Mouse (Mus musculus) urinary bladder, postnatal 10 days (tissue): Measurements from ENCODE around the gene Wnt8b.

Source experiments
- DNase-seq: peaks from one replicate; pipeline ENCODE4 v3.0.0; 2022; ENCODE audit warnings: low spot score

Gene Wnt8b

DNA sequence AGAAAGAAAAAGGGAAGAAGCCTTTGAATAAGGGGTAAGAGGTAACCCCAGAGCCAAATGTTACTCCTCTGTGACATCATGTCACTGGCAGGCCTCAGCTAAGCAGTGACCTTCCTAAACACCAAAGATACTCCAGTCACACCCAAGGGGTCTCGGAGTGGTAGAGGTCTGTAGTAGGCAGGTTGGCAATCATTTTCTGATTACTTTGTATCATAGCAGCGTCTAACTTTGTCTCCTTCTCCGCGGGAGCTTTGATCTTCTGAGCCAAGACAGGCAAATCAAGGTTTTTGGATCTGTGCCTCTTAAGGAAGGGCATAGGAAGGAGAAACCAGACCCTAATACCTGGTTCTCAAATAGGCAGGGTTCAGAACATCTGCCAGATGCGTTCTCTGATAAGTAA lies 19.3 kb downstream of the Wnt8b start:
- DNase-seq: no peak

DNA sequence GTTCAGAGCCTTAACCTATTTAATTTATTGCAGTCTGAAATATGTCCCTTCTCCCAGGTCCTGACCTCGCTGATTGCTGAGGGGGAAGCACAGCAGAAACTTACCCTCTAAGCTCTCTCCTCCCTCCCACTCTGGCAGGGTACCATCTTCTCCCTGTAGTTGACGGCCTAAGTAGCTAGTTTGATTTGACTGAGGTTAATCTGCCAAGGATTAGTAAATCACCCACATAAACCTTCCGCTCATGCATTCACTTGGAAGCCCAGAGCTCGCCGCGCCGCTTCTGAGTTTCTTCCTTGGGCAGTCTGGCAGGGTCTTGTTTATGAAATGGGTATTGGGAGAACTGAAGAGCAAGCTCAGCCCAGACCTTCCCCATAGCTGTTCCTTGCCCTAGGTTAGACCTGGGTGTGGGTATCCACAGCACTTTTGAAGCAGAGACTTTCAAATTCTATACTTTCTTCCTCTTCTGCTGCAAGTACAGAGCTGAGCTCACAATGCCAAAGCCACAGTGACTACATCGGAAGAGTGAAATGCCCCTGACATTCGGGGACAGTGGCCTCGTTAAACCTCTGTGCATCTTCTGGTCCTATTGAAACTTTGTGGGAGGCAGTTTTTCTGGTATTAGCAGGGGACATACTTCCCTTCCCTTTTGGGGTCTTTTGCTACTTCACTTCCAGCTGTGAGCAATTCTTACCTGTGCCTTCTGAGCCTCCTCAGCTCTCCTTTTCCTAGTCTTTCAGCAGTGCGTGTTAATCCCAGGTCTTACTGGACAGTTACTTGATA lies 20.0 kb downstream of the Wnt8b start:
- DNase-seq: no peak

DNA sequence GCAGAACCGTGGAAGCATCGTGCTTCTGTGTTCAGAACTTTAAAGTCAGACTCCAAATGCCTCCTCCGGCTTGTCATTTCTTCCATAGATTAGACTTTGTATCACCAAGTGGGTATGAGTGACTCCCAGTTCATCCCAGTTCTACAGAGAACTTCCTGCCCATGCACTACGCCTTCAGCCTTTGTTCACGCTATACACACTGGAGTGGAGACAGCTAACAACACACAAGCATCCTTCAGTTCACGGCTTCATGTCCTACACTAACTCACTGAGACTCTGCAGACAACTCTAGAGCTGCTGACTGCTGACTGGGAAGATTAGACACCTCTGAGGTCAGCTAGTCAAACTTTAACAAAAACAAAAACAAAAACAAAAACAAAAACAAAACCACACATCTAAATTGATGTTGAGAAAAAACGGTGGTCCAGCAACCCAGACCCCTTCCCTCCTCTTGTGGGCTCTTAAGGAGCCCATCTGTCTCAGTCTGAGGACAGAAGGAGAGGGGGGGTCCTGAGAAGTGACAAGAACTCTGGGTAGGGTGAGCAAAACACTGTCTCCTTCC lies 20.7 kb downstream of the Wnt8b start:
- DNase-seq: no peak

DNA sequence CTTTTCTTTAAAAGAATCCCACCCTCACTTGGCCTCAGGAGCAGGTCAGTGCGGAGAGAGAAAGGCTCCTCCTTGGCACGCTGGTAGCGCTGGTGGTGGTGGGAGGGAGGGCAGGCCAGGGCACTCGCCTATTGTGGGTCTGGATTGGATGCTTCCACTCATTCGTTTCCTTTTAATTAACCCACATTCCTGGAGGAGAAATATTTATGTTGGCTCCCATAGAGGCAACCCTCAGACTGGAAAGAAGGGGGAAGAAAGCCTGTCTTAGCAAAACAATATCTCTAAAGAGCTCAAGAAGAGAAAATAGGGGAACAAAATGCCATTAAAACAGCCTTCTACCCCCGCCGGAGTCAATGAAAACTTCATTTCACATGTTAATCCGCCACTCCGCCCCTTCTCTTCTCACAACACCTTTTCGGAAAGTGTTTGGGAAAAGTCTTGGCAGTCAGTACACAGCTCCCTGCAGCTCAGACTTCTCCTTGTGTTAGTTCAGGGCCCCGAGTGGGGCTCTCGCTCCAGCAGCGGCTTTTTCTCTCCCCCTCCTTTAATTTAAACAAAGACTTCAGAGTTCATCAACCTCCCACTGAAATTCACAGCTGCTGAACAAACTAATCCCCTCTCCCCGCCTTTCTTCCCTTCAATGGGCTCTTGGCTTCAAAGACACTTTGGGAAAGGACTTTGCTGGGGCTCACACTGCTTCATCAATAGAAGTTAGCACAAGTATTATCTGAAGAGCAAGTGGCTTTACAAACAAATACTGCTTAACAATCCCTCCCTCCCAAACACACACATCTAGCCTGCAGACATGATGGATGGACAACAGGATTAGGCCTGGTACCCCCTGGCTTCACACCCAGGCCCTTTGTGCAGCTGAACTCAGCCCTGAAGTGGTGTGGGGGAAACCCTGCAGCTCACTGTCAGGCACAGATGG lies 21.5 kb downstream of the Wnt8b start:
- no peak for DNase-seq

DNA sequence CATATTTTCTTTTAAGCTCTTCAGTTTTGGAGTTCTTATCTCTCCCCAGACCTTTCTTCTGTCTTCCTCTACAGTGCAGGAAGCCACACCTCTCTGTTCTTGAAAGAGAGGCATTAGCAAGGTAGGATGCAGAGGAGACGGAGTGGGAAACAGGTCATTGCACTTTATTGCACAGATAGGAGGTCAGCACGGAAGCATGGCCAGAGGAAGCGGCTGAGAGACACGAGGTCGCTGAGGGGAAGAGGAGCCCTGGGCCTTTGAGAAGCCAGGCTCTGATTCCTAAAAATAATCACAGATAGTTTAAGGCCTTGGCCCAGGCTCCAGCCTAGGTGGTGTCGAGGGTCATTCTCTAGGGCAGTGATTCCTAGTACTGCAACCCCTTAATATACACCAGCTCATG lies 22.5 kb downstream of the Wnt8b start:
- DNase-seq: no peak

DNA sequence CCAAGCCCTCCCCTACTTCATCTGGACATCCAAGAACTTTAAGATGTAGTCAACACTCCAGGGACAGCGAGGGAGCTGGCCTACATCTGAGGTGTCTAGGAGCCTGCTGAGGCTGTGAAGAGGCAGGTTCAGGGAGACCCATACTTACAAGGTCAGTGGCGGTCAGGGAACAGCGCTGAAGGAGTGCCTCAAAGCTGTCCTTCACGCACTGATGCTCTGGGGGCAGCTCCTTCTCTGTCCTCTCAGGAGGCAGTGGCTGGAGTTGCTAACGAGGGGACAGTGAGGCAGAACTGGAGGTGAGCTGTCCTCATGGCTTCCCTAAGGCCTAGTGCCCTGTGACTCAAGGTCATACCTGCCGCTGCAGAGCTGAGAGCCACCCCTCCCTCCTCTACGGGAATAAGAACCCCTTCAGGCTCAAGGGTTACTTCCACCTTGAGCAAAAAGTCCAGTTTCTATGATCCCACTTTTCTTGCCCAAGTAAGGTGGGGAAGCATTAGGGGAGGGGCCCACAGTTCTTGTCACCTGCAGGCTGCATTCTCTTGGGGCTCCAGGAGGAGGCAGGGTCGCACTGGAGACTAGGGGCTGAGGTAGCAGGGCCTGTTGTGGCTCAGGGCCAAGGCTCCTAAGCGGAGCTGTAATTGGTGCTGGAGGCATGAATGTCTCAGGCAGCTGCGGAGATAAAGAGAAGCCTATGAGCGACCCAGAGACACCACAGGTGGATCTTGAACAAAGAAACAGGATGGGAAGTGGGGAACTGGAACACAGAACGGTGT lies 24.9 kb downstream of the Wnt8b start:
- no peak for DNase-seq

DNA sequence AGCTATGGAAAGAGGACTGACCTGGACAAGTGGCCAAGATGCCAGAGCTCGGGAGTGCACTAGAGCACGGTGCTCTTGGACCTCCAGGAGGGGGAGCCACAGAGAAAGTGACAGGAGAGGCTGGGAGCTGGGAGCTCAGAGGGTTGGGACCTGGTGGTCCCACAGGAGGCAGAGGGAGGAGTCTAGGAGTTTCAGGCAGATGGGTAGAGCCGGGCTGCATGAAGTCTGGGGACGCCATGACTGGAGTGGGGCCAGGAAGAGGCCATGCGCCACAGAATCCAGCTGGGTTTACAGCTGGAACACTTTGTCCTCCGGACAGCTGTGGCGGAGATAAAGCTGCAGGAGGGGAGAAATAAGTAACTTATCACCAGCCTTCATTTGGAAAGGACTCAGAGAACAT lies 25.9 kb downstream of the Wnt8b start:
- no peak for DNase-seq

DNA sequence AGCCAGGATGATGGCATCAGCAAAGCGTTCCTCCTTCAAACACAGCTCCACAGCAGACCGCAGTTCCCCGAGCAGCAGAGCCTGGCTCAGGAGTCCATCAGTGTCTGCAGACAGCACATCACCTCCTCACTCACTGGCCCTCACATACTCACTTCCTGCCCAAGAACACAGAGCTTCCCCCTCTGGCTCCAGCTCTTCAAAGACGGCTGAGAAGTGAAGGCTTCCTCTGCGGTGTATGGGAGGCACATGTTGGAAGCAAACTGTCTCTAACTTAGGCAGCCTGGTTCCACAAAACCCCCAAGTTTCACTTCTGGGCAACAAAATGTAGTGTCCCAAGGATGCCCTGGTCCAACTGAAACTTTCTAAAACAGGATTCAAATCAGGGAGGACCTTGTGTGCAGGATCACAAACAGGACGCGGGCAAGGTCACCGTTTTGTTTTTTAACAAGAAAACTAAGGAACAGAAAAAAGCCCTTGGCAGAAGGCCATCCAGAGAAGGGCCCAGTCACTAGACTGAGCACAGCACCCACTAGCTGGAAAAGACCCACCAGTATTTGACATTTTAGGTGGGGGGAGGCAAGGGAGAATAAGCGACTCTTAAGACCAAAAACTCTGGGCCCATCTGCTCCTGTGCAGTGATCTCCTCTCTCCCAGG lies 32.4 kb downstream of the Wnt8b start:
- DNase-seq: no peak

DNA sequence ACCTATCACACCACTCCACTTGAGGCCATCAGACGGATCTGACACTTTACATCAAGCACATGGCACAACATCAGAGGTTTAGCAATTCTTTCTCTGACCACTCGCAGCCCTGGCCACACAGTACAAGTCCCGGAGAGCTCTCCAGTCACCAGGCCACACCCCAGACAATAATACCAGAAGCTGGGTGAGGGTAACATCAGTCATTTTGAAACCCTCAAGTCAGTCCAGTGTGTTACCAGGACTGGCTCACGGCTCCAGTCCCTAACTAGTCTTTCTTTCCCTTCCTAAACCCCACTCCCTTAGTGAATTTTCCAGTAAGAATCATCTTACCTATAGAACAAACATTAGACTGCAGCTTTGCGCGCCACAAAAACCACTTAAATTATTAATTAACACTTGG lies 36.7 kb downstream of the Wnt8b start:
- no peak for DNase-seq

DNA sequence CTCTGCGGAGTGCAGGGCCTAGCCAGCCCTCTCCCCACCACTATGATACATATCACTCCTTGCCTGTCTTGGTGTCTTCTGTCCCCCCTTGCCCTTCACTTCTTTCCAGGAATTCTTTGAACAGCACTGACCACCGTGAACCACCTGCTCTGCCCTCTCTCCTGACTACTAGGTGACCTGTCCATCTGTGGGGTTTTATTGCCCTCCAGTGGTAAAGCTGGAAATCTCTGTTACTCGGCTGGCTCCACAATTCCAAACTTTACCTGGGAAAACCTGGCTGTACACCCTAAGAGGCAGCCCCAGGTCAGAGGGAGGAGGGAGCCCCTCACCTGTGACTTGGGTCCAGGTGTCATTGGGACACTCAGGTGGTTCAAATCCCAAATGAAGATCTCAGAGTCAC lies 42.1 kb downstream of the Wnt8b start:
- DNase-seq: no peak

DNA sequence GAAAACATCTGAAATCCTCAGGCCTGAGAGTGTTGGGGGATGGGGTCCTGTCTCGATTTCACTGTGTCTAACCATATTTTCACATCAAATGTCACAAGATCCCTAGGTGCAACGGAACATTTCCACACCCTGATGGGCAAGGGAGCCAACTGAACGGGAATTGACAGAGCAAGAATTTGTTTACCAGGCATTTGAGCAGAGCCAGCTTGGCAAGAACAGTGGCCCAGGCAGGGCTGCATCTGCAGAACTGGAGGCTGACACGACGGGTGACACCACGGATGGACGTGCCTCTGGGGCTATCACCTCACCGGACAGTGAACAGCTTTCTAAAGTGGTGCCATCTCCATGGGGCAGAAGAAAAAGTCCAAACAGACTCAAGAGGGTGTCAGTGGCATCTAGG lies 44.1 kb downstream of the Wnt8b start:
- no peak for DNase-seq

DNA sequence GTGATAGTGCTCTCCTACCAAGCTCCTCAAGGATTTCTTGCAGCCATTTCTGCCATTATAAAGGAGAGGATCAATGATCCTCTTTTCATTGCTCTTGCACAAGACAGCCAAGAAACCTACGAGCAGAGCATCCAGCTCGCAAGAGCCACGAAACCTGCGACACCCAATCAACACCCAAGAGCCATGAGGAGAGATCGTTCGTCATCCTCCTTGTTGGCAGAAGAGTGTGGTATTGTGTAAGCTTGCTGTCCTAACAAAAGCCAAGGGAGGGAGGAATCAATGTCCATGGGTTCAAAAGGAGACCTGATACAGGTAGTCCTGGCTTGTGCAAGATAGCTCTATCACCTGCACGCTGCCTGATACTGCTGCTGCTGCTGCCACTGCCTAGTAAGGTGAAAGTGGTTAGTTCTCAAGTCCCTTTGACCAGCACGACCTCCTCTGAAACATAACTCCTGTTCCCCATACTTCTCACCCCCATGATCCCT lies 49.5 kb downstream of the Wnt8b start:
- DNase-seq: no peak

DNA sequence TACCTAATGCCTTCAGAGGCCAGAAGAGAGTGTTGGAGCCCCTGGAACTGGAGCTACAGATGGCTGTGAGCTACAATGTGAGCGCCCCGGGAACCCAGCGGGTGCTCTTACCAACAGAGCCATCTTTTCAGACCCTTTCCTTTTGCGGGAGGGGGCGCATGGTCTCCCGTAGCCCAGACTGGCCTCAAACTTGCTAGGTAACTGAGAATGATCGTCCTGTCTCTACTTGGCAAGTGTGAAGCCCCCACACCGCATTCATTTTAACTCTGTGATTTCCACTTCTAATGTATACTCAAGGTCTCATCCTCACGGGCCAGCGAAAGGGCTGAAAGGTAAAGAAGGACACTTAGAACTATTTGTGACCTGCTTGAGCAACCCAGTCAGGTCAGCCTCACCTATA lies 51.1 kb downstream of the Wnt8b start:
- no peak for DNase-seq

DNA sequence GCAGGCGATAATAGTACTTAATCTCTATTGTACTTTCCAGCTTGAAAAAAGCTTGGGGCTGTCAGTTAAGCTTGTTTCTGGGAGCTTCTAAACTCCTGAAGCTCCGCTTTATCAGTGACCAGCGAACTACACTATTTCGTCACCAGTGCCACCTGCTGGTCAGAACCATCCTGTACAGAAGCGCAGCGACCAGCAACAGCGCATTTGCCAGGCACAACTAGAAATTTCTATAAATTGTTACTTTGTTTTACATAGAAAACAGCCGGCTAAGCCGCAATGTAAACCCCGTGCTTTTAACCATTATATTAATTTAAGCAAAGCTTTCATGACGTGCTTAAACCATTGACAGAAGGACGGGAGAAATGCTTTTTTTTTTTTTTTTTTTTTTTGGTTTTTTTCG lies 51.5 kb downstream of the Wnt8b start:
- DNase-seq: peak; percentile 26

DNA sequence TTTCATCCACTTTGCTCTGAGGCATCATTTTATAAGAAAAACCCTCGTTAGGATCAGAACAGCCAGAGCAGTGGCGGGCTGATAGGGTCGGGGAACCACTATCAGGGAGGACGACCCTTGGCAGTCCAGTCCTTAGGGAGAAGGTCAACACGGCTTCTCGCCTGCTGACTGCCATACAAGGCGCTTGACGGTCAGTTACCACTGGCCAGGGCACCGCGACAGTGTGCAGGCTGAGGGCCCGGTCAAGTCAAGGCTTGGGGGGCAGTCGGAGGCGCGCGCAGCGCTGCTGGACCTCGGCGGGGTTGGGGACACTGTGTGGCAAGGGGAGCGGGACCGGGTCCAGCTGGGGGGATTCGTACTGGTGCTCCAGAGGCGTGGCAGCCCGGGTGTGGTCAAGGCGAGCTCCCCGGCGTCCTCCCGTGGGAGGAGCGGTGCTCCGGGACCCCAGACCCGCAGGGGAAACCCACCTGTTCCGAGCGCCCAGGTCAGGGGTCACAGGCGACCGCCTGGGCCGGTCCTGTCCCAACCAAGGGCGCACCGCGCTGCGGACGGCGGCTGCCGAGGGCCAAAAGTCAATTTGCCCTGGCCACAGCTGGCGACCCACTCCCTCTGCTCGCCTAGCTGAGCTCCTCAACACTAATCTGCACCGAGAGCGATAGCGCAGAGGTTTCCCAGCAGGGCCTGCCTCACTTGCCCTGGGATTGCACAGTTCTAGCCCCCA lies 52.2 kb downstream of the Wnt8b start, which contains the start of gene Sec31b:
Gene Sec31b, minus strand, starts transcription at position 544 of the 721 bp plus-strand sequence.
- DNase-seq: no peak

DNA sequence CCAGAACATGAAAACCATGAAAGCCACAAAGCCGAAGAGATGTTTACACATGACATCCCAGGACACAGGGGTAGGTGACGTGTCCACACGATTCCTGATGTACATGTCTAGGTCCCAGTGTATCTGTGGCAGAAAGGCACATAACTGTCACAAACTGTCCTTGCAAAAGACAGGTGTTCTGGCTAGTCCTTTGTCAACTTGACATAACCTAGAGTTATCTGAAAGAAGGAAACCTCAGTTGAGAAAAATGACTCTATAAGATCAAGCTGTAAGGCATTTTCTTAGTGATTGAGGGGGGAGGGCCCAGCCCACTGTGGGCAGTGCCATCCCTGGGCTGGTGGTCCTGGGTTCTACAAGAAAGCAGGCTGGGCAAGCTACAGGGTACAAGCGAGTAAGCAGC lies 59.5 kb downstream of the Wnt8b start, which contains the start of gene Gm20538:
Gene Gm20538, minus strand, starts transcription at position 101 of the 400 bp plus-strand sequence.
- no peak for DNase-seq

DNA sequence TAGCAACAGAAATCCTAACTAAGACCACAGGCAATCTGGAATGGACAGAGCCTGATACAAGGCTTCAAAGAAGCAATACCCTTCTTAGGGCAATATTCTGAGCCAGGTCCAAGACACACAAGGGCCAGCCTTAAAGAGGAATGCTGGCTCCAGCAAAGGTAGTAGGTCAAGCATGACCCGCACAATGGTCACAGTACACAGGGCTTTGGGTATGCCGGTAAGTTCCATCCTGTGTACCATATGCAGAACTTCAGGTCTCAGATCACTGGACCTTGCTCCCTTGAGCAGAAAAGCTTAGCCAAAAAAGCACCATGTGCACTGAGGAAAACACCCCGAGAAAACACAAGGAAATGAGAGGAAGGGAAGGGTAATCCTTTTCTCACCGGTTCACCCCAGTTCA lies 60.0 kb downstream of the Wnt8b start:
- DNase-seq: no peak

DNA sequence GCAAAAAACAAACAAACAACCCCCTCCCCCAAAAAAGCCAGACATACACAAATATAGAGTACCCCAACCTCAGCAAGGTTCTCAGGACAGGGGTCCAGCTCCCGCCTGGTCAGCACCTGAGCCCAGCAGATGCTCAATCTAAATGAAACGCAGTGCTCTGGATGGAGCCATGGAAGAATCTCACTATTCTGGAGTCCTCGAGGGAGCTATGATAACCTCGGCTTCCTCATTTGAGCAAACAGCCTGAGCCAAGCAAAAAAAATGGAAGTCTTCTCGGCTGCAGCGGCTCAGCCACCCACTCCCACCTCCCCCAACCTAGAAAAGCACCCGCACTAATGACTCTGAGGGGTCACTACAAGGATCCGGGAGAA lies 61.2 kb downstream of the Wnt8b start:
- no peak for DNase-seq

DNA sequence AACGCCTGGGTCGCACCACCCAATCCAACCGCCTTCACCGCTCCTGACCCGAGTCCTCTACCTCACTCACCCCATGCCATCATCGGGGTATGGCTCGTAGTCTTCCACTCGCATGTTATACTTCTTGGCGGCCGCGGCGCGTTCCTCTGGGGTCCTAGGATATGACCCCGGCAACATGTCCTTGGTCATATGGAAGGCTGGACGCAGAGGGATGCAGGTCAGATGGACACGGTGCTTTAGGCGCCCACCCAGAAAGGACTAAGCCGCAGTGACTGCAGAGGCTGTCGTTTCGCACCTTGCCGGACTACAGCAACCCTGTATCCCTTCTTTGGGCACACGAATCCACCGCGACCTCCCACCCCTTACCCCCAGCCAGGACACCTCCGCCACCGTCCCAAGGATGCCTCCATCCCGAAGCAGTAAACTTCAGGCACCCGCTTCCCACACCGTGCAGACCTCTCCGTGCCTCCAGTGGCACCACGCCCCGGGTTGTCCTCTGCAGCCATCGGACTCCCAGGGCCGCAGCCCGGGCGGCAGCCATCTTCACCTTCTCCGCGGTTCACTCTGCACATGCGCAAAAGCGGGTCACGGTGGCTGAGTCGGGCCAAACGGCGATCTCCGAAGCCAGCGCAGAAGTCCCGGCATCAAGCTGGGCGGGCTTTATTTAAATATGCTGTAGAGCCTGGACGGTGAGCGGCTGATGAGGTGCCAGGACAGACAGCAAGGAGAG lies 61.8 kb downstream of the Wnt8b start, which contains the start of gene Ndufb8:
Gene Ndufb8, minus strand, starts transcription at position 580 of the 730 bp plus-strand sequence.
- DNase-seq: peak; percentile 91

DNA sequence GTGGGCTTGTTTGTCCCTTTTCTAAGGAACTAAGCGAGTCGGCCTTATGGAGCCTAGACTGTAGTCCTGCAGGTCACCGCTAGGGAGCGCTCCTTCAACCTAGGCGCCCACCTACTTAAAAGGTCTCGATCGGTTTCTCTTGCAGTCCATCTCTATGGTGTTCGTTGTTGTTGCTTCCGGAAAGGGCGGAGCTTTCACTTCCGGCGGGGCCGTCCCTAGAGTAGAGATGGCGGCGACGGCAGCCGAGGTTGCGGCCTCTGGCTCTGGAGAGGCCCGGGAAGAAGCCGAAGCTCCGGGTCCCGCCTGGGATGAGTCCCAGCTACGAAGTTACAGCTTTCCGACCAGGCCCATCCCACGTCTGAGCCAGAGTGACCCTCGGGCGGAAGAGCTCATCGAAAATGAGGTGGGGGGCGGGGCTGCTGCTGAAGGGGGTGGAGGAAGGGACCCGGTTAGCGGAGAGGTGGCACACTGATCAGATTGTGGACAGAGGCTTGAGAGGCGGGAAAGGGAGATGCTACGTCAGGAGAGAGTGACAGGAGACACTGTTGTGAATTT lies 69.5 kb downstream of the Wnt8b start, which contains the start of gene Hif1an:
Gene Hif1an, plus strand, starts transcription at position 199 of the 555 bp plus-strand sequence.
- peak; percentile 74 for DNase-seq
